Mouse (Mus musculus) G1E-ER4 (cell line): ENCODE results near the gene Sdhb. TPM values are rescaled to one million over a fixed set of nuclear protein-coding genes. Genes with fewer than 3 reads are reported as not detected.

Experiments used
- GATA1 ChIP-seq: IDR thresholded peaks from one replicate; pipeline ENCODE4 v1.8.0; 2012; ENCODE audit warnings: low read length, inconsistent platforms
- polyA plus RNA-seq: library from polyadenylated mRNA; stranded (reverse); fragments of >175 nt; gene quantifications from 2 replicates; pipeline ENCODE4 v1.2.3, GENCODE M21; 2012

Gene Sdhb
- polyA plus RNA-seq, 1 experiment: 113 TPM

GRCm38 (mm10) chr4:141012558-141012957 lies 51.6 kb downstream of the Sdhb start:
- TF ChIP-seq GATA1: no peak

- no peak for TF ChIP-seq GATA1
Measured at GRCm38 (mm10) chr4:141014114-141014513, 53.1 kb downstream of the Sdhb start.

- no peak for TF ChIP-seq GATA1
Measured at GRCm38 (mm10) chr4:141014856-141015255, 53.9 kb downstream of the Sdhb start.

DNA sequence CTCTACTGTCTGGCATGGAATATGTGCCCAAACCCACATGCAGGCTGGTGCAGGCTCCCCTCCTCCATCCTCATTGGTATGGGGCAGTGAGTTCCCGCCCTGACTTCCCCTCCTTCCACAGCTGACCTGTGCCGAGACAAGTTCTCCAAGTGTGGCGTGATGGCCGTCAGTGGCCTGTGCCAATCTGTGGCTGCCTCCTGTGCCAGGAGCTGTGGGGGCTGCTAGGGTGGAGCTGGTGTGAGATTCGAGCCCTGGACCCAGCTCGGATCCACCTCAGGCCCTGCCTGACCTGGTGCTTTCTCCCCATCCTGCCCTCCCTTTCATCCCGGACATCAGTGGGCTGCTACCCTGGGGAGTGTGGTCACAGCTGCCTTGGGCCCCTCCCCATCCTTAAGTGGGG lies 54.4 kb downstream of the Sdhb start:
- TF ChIP-seq GATA1: no peak

DNA sequence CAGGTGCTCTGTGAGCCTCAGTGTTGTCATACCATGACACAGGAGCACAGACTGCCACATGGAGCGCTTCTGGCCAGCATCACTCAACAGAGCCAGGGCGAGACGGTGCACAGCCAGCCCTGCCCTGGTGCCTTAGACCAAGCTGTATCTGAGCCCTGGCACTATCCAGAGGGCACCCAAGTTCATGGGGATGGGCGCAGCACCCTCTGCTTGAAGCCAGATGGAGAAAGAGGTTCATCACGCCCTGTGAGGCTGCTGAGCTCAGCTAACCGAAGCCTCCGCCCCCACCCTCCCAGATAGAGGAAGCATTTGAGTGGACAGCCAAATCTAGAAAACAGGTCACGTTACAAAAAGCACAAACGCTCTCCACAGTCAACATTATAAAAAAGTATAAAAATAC lies 55.3 kb downstream of the Sdhb start:
- TF ChIP-seq GATA1: no peak

DNA sequence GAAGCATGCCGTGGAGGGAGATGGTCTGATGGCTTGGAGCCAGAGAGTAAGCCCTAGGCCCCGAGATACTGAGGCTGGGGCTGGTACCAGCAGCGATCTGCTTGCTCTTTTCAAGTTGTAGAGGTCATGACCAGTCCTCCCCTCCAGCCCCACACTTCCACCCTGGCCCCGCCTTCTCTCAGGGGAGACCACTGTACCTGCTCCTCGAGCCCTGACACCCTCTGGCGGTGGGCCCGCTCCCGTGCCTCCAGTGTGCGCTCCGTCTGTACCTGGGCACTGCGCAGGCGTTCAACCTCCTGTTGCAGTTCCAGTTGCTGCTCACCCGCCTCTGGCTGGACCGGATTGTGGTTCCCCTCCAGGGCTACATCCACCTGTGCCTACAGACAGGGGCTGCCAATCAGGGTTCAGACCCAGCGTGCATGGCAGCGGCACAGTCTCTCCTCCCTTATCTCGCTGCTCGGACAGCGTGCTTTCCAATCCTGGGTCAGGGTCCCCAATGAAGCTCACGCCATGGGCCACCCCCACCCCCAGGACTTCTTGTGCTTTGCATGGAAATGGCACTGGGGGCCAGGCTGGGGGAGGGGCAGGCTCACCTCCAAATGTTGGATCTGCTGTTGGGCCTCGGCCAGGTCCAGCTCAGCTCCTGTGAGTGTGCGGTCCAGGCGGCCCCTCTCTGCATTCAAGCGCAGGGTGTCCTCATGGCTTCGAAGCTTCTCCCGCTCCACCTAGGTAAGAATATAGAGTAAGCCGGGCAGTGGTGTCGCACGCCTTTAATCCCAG lies 56.8 kb downstream of the Sdhb start:
- TF ChIP-seq GATA1: no peak

GRCm38 (mm10) chr4:141020220-141020619 lies 59.2 kb downstream of the Sdhb start:
- no peak for TF ChIP-seq GATA1

DNA sequence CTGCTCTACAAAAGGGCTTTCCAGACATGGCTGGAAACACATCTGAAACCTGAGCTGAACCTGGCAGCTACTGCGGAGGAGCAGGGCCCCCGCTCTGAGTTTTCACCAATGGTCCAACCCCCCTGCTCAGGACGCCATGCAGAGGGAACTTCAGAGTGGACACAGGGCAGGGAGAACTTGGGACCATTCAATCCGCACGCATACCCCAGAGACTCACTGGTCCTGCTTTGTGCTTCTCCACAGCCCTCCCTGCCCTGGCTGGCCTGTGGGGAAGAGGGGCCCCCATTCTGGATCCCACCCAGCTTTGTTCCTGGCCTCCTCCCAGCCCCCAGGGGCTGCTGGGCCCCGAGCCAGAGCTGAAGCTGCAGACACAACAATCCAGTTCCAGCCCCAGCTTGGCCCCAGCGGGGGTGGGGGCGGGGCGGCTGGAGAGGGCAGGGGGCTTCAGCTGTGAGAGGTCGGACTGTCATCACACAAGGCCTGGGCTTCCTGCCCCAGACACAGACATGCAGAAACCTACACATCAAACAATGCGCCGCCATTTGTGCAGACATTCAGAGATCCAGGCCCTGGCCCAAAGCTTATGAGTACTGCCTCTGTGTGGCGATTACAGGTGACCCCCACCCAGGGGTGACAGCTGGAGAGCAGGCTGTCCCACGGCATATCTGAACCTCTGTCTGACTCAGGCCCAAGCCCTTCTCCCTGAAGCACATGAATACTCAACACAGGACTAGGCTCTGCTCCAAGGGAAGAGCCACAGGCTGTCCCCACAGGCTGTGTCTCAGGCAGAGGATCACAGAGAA lies 60.0 kb downstream of the Sdhb start:
- TF ChIP-seq GATA1: no peak

DNA sequence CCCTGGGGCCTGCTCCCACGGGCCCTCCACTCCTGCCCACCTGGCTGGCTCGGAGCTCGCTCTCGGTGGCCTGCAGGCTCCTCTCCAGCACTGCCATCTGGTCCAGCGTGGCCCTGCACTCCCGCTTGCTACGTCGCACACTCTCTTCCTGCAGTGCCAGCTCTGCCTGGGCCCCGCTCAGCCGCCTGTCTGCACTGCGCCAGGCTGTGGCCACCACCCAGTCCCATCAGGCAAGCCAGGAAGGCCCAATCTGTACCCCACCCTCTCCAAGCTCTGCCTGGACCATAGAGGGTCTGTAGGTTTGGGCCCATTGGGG lies 60.6 kb downstream of the Sdhb start:
- TF ChIP-seq GATA1: no peak

DNA sequence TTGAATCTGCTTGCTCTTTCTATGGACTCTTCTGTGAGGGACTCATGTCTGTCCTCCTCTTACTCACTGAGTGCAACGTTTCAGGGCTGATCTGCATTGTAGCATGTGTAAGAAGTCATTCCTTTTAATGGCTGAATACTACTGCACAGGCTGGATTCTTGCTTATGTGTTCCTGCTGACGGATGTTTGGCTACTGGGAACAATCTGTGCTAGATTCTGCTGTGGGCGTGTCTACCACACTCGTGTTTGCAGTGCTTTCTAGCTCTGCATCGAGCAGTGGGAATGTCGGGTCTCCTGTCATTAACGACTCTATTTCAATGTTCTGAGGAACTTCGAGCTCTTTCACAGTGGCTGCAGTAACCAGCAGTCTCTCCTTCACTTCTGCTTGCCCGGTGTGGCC lies 63.0 kb downstream of the Sdhb start:
- TF ChIP-seq GATA1: no peak

GRCm38 (mm10) chr4:141024992-141025391 lies 64.0 kb downstream of the Sdhb start:
- TF ChIP-seq GATA1: no peak

Other genes starting within 250 kb of the Sdhb start
- gene Padi6, start 218.6 kb upstream of the Sdhb start, polyA plus RNA-seq: not detected in 2 replicates
- gene Padi4, start 187.0 kb upstream of the Sdhb start, polyA plus RNA-seq: not detected in 2 replicates
- gene Padi3, start 150.6 kb upstream of the Sdhb start, polyA plus RNA-seq: 3.2 and 3.4 TPM in 2 replicates
- 0.05 TPM in 1 of 2 replicates, not detected in the other for gene Padi1, start 115.4 kb upstream of the Sdhb start, polyA plus RNA-seq
- not detected in 2 replicates for gene Padi2, start 54.9 kb upstream of the Sdhb start, polyA plus RNA-seq
- 94.6 and 123 TPM in 2 replicates for gene Atp13a2, start 25.7 kb downstream of the Sdhb start, polyA plus RNA-seq
- not detected in 2 replicates for gene Mfap2, start 49.2 kb downstream of the Sdhb start, polyA plus RNA-seq
- 1.6 and 2.6 TPM in 2 replicates for gene Crocc, start 99.3 kb downstream of the Sdhb start, polyA plus RNA-seq
- 130 and 158 TPM in 2 replicates for gene Necap2, start 117.2 kb downstream of the Sdhb start, polyA plus RNA-seq
- gene Spata21, start 127.1 kb downstream of the Sdhb start, polyA plus RNA-seq: not detected in 2 replicates
- 134 and 153 TPM in 2 replicates for gene Szrd1, start 178.6 kb downstream of the Sdhb start, polyA plus RNA-seq
- gene Fbxo42, start 186.7 kb downstream of the Sdhb start, polyA plus RNA-seq: 14.9 and 15.3 TPM in 2 replicates